Mouse (Mus musculus) heart, adult 2 months (tissue): ENCODE measurements at regions not wholly inside any gene's neighbourhood (a gene's known extent, or its start where the extent isn't known, plus 50 kb on each side); places are given as distances from the start of the nearest gene placed in this dataset.
A peak's percentile ranks its signal among the peaks of the same experiment; 100 is the strongest.

Experiments used
- DNase-seq, 2 experiments: peaks; one replicate each; pipeline ENCODE4 v3.0.0; 2021
- H3K27ac ChIP-seq: fragments of 200-600 bp; 2 replicates; pipeline ENCODE4 v1.8.1; 2022
- H3K27me3 ChIP-seq: fragments of 200-500 bp; 2 replicates; pipeline ENCODE4 v1.6.1; 2012; ENCODE audit warnings: mild to moderate bottlenecking, low read length, inconsistent platforms, mixed read lengths; ENCODE audit not compliant: control insufficient read depth, insufficient read depth
- H3K36me3 ChIP-seq: fragments of 200-500 bp; 2 replicates; pipeline ENCODE4 v1.6.1; 2012; ENCODE audit warnings: low read length, inconsistent platforms; ENCODE audit not compliant: control insufficient read depth, insufficient read depth
- H3K4me1 ChIP-seq: fragments of 200-500 bp; 2 replicates; pipeline ENCODE4 v1.6.1; 2011; ENCODE audit warnings: low read length; ENCODE audit not compliant: control insufficient read depth, insufficient read depth
- H3K4me3 ChIP-seq: fragments of 200-600 bp; 2 replicates; pipeline ENCODE4 v1.8.1; 2022
- H3K79me2 ChIP-seq: fragments of 200-500 bp; replicated peaks from 2 replicates; pipeline ENCODE4 v1.6.1; 2012; ENCODE audit warnings: mild to moderate bottlenecking, inconsistent platforms, low read length, moderate library complexity, mixed read lengths; ENCODE audit not compliant: control insufficient read depth, insufficient read depth
- H3K9ac ChIP-seq: fragments of 200-500 bp; 2 replicates; pipeline ENCODE4 v1.6.1; 2012; ENCODE audit warnings: low read depth, mild to moderate bottlenecking, control low read depth, inconsistent platforms, low read length, mixed read lengths
- CTCF ChIP-seq: fragments of 200-600 bp; IDR thresholded peaks from 2 replicates; pipeline ENCODE4 v1.8.1; 2022; ENCODE audit warnings: antibody characterized with exemption, mild to moderate bottlenecking, moderate library complexity
- EP300 ChIP-seq: fragments of 200-500 bp; IDR thresholded peaks from 2 replicates; pipeline ENCODE4 v1.6.1; 2011; ENCODE audit warnings: low read depth, low read length, control low read depth; ENCODE audit not compliant: insufficient read depth
- POLR2A ChIP-seq: fragments of 200-500 bp; IDR thresholded peaks from 2 replicates; pipeline ENCODE4 v1.6.1; 2011; ENCODE audit warnings: mild to moderate bottlenecking, low read depth, low read length, control low read depth; ENCODE audit not compliant: insufficient read depth
- WGBS: fragments of 180-500 bp; shearing (Covaris S2); methylation state at CpG from one replicate; pipeline ENCODE4 v1.1.7; 2018; 5-methylcytosine and 5-hydroxymethylcytosine counted together
- intact Hi-C: fragments of 180-260 bp; cut with DNase I; formaldehyde crosslinking; loops from one replicate; pipeline ENCODE4 v1.15.1; 2025

DNA sequence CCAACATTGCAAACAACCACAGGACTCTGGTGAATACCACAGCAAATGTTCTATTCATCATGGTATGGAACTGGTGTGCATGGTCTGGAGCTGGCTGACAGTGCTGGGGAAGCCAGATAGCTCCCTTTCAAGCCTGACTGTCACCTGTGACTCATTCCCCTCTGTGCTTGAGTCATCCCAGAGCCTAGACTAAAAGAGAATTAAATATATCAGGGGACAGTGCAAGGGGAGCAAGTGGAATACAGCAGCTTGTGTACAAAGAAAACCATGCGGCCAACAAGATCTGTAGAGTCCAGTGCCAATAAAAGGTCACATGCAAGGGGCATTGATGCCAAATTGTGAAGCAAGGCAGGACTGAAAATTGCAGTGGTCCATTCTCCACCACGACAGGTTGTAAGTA is 117.7 kb downstream of the Pah start:
- 68% methylated on average over 2 of the region's 2 CpGs for WGBS
- H3K36me3 ChIP-seq, result no peaks in the 10 kb centered on the region
- H3K27me3 ChIP-seq, result no peaks in the 10 kb centered on the region
- H3K27ac ChIP-seq, result no peak overlapping the region
- H3K4me1 ChIP-seq, result no peaks in the 10 kb centered on the region
- intact Hi-C loops, result no loop called here
- H3K9ac ChIP-seq, result no peak overlapping the region
- H3K79me2 ChIP-seq, result no peaks in the 10 kb centered on the region
- DNase-seq, result no peak
- TF ChIP-seq POLR2A (no peak), EP300 (no peak), CTCF (no peak)
- H3K4me3 ChIP-seq, result no peak overlapping the region

- no peaks in the 10 kb centered on the region for H3K36me3 ChIP-seq
- intact Hi-C loops, result loop anchor here (2.0 kb wide), 3 partner anchors 322 to 678 kb away; no protein-coding TSS in a partner anchor
- H3K27me3 ChIP-seq, result no peaks in the 10 kb centered on the region; the same call in 1 of the 2 replicates
- no peak overlapping the region for H3K9ac ChIP-seq
- 10% methylated on average over 1 of the region's 1 CpGs for WGBS
- no peak overlapping the region for H3K27ac ChIP-seq
- H3K4me3 ChIP-seq, result no peak overlapping the region
- TF ChIP-seq CTCF (peak; percentile 75), EP300 (no peak)
- no peaks in the 10 kb centered on the region for H3K4me1 ChIP-seq
- H3K79me2 ChIP-seq, result no peaks in the 10 kb centered on the region
- DNase-seq, result peak in 1 of 2 experiments; percentile 30
Observed at GRCm38 (mm10) chr10:87649091-87649490, 127.5 kb downstream of the Pah start.

GRCm38 (mm10) chr10:87652139-87652740 is 130.6 kb downstream of the Pah start:
- Histone ChIP-seq H3K4me3 (no peak overlapping the region), H3K9ac (no peak overlapping the region), H3K4me1 (no peaks in the 10 kb centered on the region), H3K79me2 (no peaks in the 10 kb centered on the region), H3K27ac (no peak overlapping the region), H3K36me3 (no peaks in the 10 kb centered on the region), H3K27me3 (no peaks in the 10 kb centered on the region; the same call in 1 of the 2 replicates)
- intact Hi-C loops, result no loop called here
- WGBS, result 81% methylated on average over 8 of the region's 8 CpGs
- no peak for DNase-seq
- TF ChIP-seq CTCF (no peak), POLR2A (no peak), EP300 (no peak)

- intact Hi-C loops, result no loop called here
- Histone ChIP-seq H3K4me3 (no peak overlapping the region), H3K27ac (no peak overlapping the region), H3K79me2 (no peaks in the 10 kb centered on the region), H3K27me3 (no peaks in the 10 kb centered on the region), H3K9ac (no peak overlapping the region), H3K4me1 (no peaks in the 10 kb centered on the region), H3K36me3 (no peaks in the 10 kb centered on the region)
- TF ChIP-seq CTCF, result no peak
- no peak for TF ChIP-seq EP300
- TF ChIP-seq POLR2A, result no peak
- WGBS, result 69% methylated on average over 4 of the region's 4 CpGs
- DNase-seq, result no peak
Observed at GRCm38 (mm10) chr10:87654112-87654511, 132.5 kb downstream of the Pah start.

GRCm38 (mm10) chr10:87666020-87666718 is 144.6 kb downstream of the Pah start:
- Histone ChIP-seq H3K4me3 (no peak overlapping the region), H3K79me2 (no peaks in the 10 kb centered on the region), H3K4me1 (no peaks in the 10 kb centered on the region), H3K27ac (peak overlapping the region; percentile 49), H3K36me3 (no peaks in the 10 kb centered on the region), H3K27me3 (no peaks in the 10 kb centered on the region), H3K9ac (no peak overlapping the region)
- WGBS, result 80% methylated on average over 9 of the region's 9 CpGs
- no peak for TF ChIP-seq CTCF
- no peak for DNase-seq
- intact Hi-C loops, result no loop called here

DNA sequence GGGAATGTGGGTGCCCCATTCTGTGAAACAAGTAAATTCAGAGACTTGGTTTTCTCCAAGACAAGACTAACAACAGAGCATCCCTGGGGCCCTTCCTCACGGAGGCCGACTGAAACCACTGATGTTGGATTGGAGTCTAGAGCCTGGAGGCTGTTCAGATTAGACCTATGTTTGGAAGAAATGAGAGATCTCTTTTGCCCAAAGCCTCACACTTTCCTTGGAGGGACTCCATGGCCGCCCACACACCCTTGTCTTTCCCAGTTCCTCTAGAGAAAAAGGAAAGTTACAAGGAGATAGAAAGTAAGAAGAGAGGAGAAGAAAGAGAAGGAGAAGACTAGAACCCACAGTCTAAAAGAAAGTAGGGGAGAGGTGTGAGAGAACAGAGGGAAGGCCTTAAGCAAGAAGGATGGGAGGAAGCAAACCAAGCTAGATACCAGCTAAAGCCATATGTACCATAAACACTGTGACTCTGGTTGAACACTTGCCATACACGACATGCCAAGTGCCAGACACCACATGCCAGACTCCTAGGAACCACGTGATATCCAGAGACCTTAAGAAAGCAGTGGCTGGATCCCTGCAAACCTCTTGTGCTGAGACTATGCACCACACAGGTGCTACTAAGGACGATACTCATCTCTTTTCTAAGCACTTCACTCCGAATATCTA is 145.3 kb downstream of the Pah start:
- intact Hi-C loops, result no loop called here
- peak; percentile 51 for DNase-seq
- H3K79me2 ChIP-seq, result no peaks in the 10 kb centered on the region
- H3K4me1 ChIP-seq, result no peaks in the 10 kb centered on the region
- H3K36me3 ChIP-seq, result no peaks in the 10 kb centered on the region
- TF ChIP-seq EP300 (no peak), POLR2A (no peak), CTCF (no peak)
- WGBS, result 76% methylated on average over 7 of the region's 7 CpGs
- no peak overlapping the region for H3K4me3 ChIP-seq
- no peak overlapping the region for H3K9ac ChIP-seq
- no peaks in the 10 kb centered on the region for H3K27me3 ChIP-seq
- peak overlapping the region; percentile 49 for H3K27ac ChIP-seq
